Mouse (Mus musculus) olfactory bulb, adult 2 months (tissue): Measurements from ENCODE around the gene Mrpl43. TPM values are rescaled to one million over a fixed set of nuclear protein-coding genes. Genes with fewer than 3 reads are reported as not detected.

Experiments
- H3K27ac ChIP-seq: fragments of 200-500 bp; 2 replicates; pipeline ENCODE4 v1.5.1; 2012; ENCODE audit warnings: low read depth, low read length; ENCODE audit not compliant: insufficient read depth
- H3K4me1 ChIP-seq: fragments of 200-500 bp; 2 replicates; pipeline ENCODE4 v1.6.1; 2012; ENCODE audit warnings: low read length; ENCODE audit not compliant: control insufficient read depth, insufficient read depth
- H3K4me3 ChIP-seq: fragments of 200-500 bp; 2 replicates; pipeline ENCODE4 v1.5.1; 2012; ENCODE audit warnings: mild to moderate bottlenecking, low read depth, low read length, moderate library complexity; ENCODE audit not compliant: insufficient read depth
- CTCF ChIP-seq: fragments of 200-500 bp; IDR thresholded peaks from 2 replicates; pipeline ENCODE4 v1.5.1; 2012; ENCODE audit warnings: low read depth, mild to moderate bottlenecking, low read length, moderate library complexity; ENCODE audit not compliant: insufficient read depth
- POLR2A ChIP-seq: fragments of 200-500 bp; IDR thresholded peaks from 2 replicates; pipeline ENCODE4 v1.6.1; 2012; ENCODE audit warnings: mild to moderate bottlenecking, low read depth, low read length, moderate library complexity; ENCODE audit not compliant: insufficient read depth
- WGBS: fragments of 180-500 bp; shearing (Covaris S2); methylation state at CpG from one replicate; pipeline ENCODE4 v1.1.7; 2018; 5-methylcytosine and 5-hydroxymethylcytosine counted together
- polyA plus RNA-seq: library from polyadenylated mRNA; stranded (reverse); fragments of >200 nt; gene quantifications from 2 replicates; pipeline ENCODE4 v1.2.4, GENCODE M21; 2012; ENCODE audit warnings: low replicate concordance; ENCODE audit not compliant: missing spikeins, insufficient read depth, insufficient read length

Gene Mrpl43
- polyA plus RNA-seq, 1 experiment: not detected

DNA sequence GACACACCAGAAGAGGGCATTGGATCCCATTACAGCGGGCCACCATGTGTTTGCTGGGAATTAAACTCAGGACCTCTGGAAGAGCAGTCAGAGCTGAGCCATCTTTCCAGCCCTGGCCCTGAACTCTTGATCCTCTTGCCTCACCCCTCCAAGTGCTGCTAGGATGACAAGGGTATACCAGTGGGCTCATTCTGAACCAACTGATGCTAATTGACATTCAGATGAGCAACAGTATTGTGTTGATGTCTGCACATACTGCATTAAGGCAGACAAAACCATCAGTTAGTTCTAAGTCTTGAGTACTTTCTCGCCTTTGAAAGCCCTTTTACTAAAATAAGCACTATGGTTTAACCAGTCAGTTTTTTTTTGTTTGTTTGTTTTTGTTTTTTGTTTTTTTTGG is 46.6 kb downstream of the Mrpl43 start:
- TF ChIP-seq POLR2A: no peak
- TF ChIP-seq CTCF: no peak
- H3K4me3 ChIP-seq: no peak overlapping the region
- no peak overlapping the region for H3K27ac ChIP-seq
- no peaks in the 10 kb centered on the region for H3K4me1 ChIP-seq
- WGBS: 98% methylated on average over 2 of the region's 2 CpGs

Other genes with a start within 250 kb of the Mrpl43 start
- gene Slf2, start 75.3 kb downstream of the Mrpl43 start, polyA plus RNA-seq: not detected in 2 replicates
- 101 TPM in 1 of 2 replicates, not detected in the other for gene Sema4g, start 17.3 kb downstream of the Mrpl43 start, polyA plus RNA-seq
- not detected in 2 replicates for gene Twnk, start 779 bp downstream of the Mrpl43 start, polyA plus RNA-seq
- not detected in 2 replicates for gene Lzts2, start 8.0 kb upstream of the Mrpl43 start, polyA plus RNA-seq
- not detected in 2 replicates for gene Pdzd7, start 39.3 kb upstream of the Mrpl43 start, polyA plus RNA-seq
- gene Sfxn3, start 41.1 kb upstream of the Mrpl43 start, polyA plus RNA-seq: not detected in 2 replicates
- gene Kazald1, start 68.8 kb upstream of the Mrpl43 start, polyA plus RNA-seq: not detected in 2 replicates
- gene Tlx1, start 144.2 kb upstream of the Mrpl43 start, polyA plus RNA-seq: not detected in 2 replicates
- gene Lbx1, start 229.4 kb upstream of the Mrpl43 start, polyA plus RNA-seq: not detected in 2 replicates